Mouse (Mus musculus): Measurements from ENCODE around the gene Idh3b.

DNA sequence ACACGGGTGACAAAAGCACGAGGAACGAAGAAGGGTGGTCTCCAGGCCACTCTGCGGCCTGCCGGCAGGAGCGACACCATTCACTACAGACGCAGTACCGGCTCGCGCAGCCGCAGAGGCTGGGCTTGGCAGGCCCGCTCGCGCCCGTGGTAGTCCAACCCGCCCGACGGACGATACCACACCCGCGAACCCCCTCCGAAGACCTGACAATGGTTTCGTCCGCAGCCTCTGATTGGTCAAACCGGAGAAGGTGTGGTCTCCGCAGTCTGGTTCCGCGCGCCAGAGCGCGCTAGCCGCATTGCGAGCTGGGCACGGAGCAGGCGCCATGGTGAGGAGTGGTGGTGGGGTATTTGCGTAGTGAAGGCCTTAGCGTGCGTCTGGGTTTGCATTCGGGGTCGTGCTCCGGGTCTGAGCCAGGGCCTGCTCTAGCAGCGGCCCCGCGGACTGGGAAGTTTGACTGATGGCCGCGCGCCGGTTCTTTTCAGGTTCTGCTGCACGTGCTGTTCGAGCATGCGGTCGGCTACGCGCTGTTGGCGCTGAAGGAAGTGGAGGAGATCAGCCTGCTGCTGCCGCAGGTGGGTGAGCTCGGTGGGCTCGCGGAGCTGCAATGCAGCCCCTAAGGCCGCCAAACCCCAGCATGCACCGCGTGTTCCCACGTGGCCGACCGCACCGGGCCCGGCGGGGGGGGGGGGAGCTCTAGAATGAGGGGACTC, 10.0 kb downstream of the Idh3b start, which contains the start of gene Nop56:
- TF ChIP-seq CTCF (conservative IDR thresholded peaks at IDR 0.05; ENCODE audit: insufficient read depth, insufficient read length, low read depth, low read length) (no peak), POLR2A (IDR thresholded peaks at IDR 0.05; ENCODE audit: low read depth, low read length) (peak; percentile 98)
